Mouse (Mus musculus): ENCODE measurements around the gene P2ry13.

- TF ChIP-seq TAL1 (IDR thresholded peaks at IDR 0.05; ENCODE audit: low read length): no peak
- TF ChIP-seq GATA1 (IDR thresholded peaks at IDR 0.05; ENCODE audit: low read length): no peak
Observed at GRCm38 (mm10) chr3:59230912-59231311, 20.2 kb upstream of the P2ry13 start.
